Mouse (Mus musculus) frontal cortex, adult 2 months (tissue): ENCODE data around the gene Ltbp3. TPM values are rescaled to one million over a fixed set of nuclear protein-coding genes. Genes with fewer than 3 reads are reported as not detected.
A peak's percentile ranks its signal among the peaks of the same experiment; 100 is the strongest.

ENCODE experiments used
- DNase-seq, 2 experiments: peaks; one replicate each; pipeline ENCODE4 v3.0.0; 2022; ENCODE audit warnings: low spot score in 1 of 2; ENCODE audit errors: extremely low spot score in 1 of 2
- polyA plus RNA-seq: library from polyadenylated mRNA; depleted of rRNA; stranded (reverse); fragments of >200 nt; gene quantifications from 2 replicates; pipeline ENCODE4 v1.2.3, GENCODE M21; 2012; rRNA removed

Gene Ltbp3
- polyA plus RNA-seq: 81.5 and 87.8 TPM in 2 replicates

- DNase-seq: no peak
These were observed at the start of gene Ltbp3 for GRCm38 (mm10) chr19:5740320-5741317. Ltbp3 (plus strand) TSS chr19:5740904.

GRCm38 (mm10) chr19:5691601-5692000 lies 49.1 kb upstream of the Ltbp3 start:
- DNase-seq: no peak

GRCm38 (mm10) chr19:5692086-5692912 lies 48.4 kb upstream of the Ltbp3 start:
- DNase-seq: no peak

- no peak for DNase-seq
These were observed 47.7 kb upstream of the Ltbp3 start for GRCm38 (mm10) chr19:5692913-5693396.

- no peak for DNase-seq
These were observed 46.9 kb upstream of the Ltbp3 start for GRCm38 (mm10) chr19:5693801-5694200.

GRCm38 (mm10) chr19:5695849-5696462 lies 44.7 kb upstream of the Ltbp3 start:
- no peak for DNase-seq

GRCm38 (mm10) chr19:5704163-5704800 lies 36.4 kb upstream of the Ltbp3 start, which contains the start of gene Kcnk7:
Kcnk7 (plus strand) TSS chr19:5704367.
- DNase-seq: peak in 1 of 2 experiments; percentile 58

GRCm38 (mm10) chr19:5704801-5705571 lies 35.7 kb upstream of the Ltbp3 start:
- DNase-seq: no peak

GRCm38 (mm10) chr19:5710068-5710467 lies 30.6 kb upstream of the Ltbp3 start:
- no peak for DNase-seq

- DNase-seq: no peak
These were observed 30.1 kb upstream of the Ltbp3 start for GRCm38 (mm10) chr19:5710581-5710980.

GRCm38 (mm10) chr19:5711218-5711617 lies 29.5 kb upstream of the Ltbp3 start:
- DNase-seq: peak in 1 of 2 experiments; percentile 91

GRCm38 (mm10) chr19:5711907-5712460 lies 28.7 kb upstream of the Ltbp3 start:
- DNase-seq: no peak

- DNase-seq: no peak
These were observed 27.4 kb upstream of the Ltbp3 start for GRCm38 (mm10) chr19:5713255-5713654.

GRCm38 (mm10) chr19:5713730-5714129 lies 27.0 kb upstream of the Ltbp3 start:
- no peak for DNase-seq

- DNase-seq: peak in 1 of 2 experiments; percentile 72
These were observed 24.7 kb upstream of the Ltbp3 start for GRCm38 (mm10) chr19:5715793-5716688.

- DNase-seq: no peak
These were observed 23.7 kb upstream of the Ltbp3 start for GRCm38 (mm10) chr19:5716955-5717354.

GRCm38 (mm10) chr19:5721233-5721632 lies 19.5 kb upstream of the Ltbp3 start:
- DNase-seq: no peak

GRCm38 (mm10) chr19:5722848-5723425 lies 17.8 kb upstream of the Ltbp3 start:
- no peak for DNase-seq
